Mouse (Mus musculus): ENCODE data around the gene Asb11.

- TF ChIP-seq POLR2A (IDR thresholded peaks at IDR 0.05; ENCODE audit: control insufficient read depth, low read depth, low read length) (no peak), CTCF (IDR thresholded peaks at IDR 0.05; ENCODE audit: control insufficient read depth, insufficient read depth, insufficient replicate concordance, low read depth, low read length) (no peak)
These were observed 16.3 kb upstream of the Asb11 start for GRCm38 (mm10) chrX:164420518-164420917.

Measured in testis, adult 2 months (tissue).